Mouse (Mus musculus) C2C12 (cell line): ENCODE results near the gene Mrps24.

Source experiments
- CEBPB ChIP-seq: IDR thresholded peaks from one replicate; pipeline ENCODE4 v1.6.1; 2011; ENCODE audit warnings: low read depth, mild to moderate bottlenecking, control low read depth, moderate library complexity
- CTCF ChIP-seq: IDR thresholded peaks from one replicate; pipeline ENCODE4 v1.5.1; 2011; ENCODE audit not compliant: control insufficient read depth, insufficient read depth, insufficient read length
- FOSL1 ChIP-seq: IDR thresholded peaks from one replicate; pipeline ENCODE4 v1.8.0; 2011; ENCODE audit warnings: mild to moderate bottlenecking, low read length; ENCODE audit not compliant: poor library complexity, insufficient read depth, severe bottlenecking
- MAX ChIP-seq: IDR thresholded peaks from one replicate; pipeline ENCODE4 v1.6.1; 2011; ENCODE audit warnings: mild to moderate bottlenecking, control low read depth
- MYOD1 ChIP-seq: IDR thresholded peaks from one replicate; pipeline ENCODE4 v1.6.1; 2011; ENCODE audit warnings: low read depth; ENCODE audit not compliant: control insufficient read depth, insufficient read length
- MYOG ChIP-seq: IDR thresholded peaks from one replicate; pipeline ENCODE4 v1.6.1; 2011; ENCODE audit not compliant: control insufficient read depth, insufficient read length; ENCODE audit errors: extremely low read depth
- USF1 ChIP-seq: IDR thresholded peaks from one replicate; pipeline ENCODE4 v1.6.1; 2011; ENCODE audit warnings: low read depth, mild to moderate bottlenecking, control low read depth, moderate library complexity

GRCm38 (mm10) chr11:5700808-5701207 is 14.7 kb downstream of the Mrps24 start:
- no peak for TF ChIP-seq CTCF
- no peak for TF ChIP-seq MYOD1
- TF ChIP-seq USF1 = no peak
- TF ChIP-seq MAX = no peak
- no peak for TF ChIP-seq CEBPB
- TF ChIP-seq MYOG = no peak
- TF ChIP-seq FOSL1 = no peak
